Mouse (Mus musculus) embryonic facial prominence, embryonic 14.5 days (tissue): ENCODE measurements around the gene Tcf23. TPM values are rescaled to one million over a fixed set of nuclear protein-coding genes. Genes with fewer than 3 reads are reported as not detected.
A peak's percentile ranks its signal among the peaks of the same experiment; 100 is the strongest.
"Not testable (repeated sequence)": the region's sequence is repeated elsewhere in the genome, so short reads cannot be mapped to it uniquely, and the experiment has no call there.

Experiments
- ATAC-seq: fragments of 200-750 bp; cut with Nextera tagmentation; 2 replicates; pipeline ENCODE4 v1.8.0; 2017; ENCODE audit warnings: low read depth, moderate number of reproducible peaks, moderate TSS enrichment
- DNase-seq: peaks from one replicate; pipeline ENCODE4 v3.0.0-alpha.2; 2015; ENCODE audit warnings: low spot score
- H3K27ac ChIP-seq: fragments of 300-500 bp; sonication (generic); replicated peaks from 2 replicates; pipeline ENCODE4 v1.5.1; 2014; ENCODE audit warnings: low read depth, mild to moderate bottlenecking, low read length, moderate library complexity
- H3K27me3 ChIP-seq: fragments of 300-500 bp; sonication (generic); replicated peaks from 2 replicates; pipeline ENCODE4 v1.6.1; 2014; ENCODE audit warnings: low read length; ENCODE audit not compliant: control insufficient read depth, insufficient read depth
- H3K36me3 ChIP-seq: fragments of 300-500 bp; sonication (generic); 2 replicates; pipeline ENCODE4 v1.6.1; 2014; ENCODE audit warnings: low read length, mixed read lengths; ENCODE audit not compliant: control insufficient read depth, insufficient read depth
- H3K4me1 ChIP-seq: fragments of 300-500 bp; sonication (generic); 2 replicates; pipeline ENCODE4 v1.6.1; 2014; ENCODE audit warnings: antibody characterized with exemption, low read length; ENCODE audit not compliant: control insufficient read depth, insufficient read depth
- H3K4me2 ChIP-seq: fragments of 300-500 bp; sonication (generic); 2 replicates; pipeline ENCODE4 v1.6.1; 2014; ENCODE audit warnings: low read depth, mild to moderate bottlenecking, low read length, moderate library complexity, mixed read lengths
- H3K4me3 ChIP-seq: fragments of 300-500 bp; sonication (generic); 2 replicates; pipeline ENCODE4 v1.5.1; 2014; ENCODE audit warnings: low read depth, mild to moderate bottlenecking, low read length
- H3K9ac ChIP-seq: fragments of 300-500 bp; sonication (generic); 2 replicates; pipeline ENCODE4 v1.6.1; 2014; ENCODE audit warnings: low read depth, mild to moderate bottlenecking, low read length, moderate library complexity, mixed read lengths
- H3K9me3 ChIP-seq: fragments of 300-500 bp; sonication (generic); 2 replicates; pipeline ENCODE4 v1.6.1; 2016; ENCODE audit warnings: low read length; ENCODE audit not compliant: control insufficient read depth
- WGBS: fragments of 180-500 bp; shearing (Covaris S2); extraction: QIAGEN DNeasy Blood & Tissue Kit; methylation state at CpG from one replicate; pipeline ENCODE4 v1.1.7; 2014; 5-methylcytosine and 5-hydroxymethylcytosine counted together
- polyA plus RNA-seq: library from polyadenylated mRNA; unstranded; fragments of >200 nt; fragmentation: Nextera tagmentation; extraction: Ambion mirVana; gene quantifications from 2 replicates; pipeline ENCODE4 v1.2.1, GENCODE M21; 2014

Tcf23 gene
- polyA plus RNA-seq, 1 experiment from 2014 or later, result 0.19 TPM

GRCm38 (mm10) chr5:31021790-31022189 lies 53.3 kb downstream of the Tcf23 start:
- H3K27ac ChIP-seq, result not testable (repeated sequence)
- 79% methylated on average over 4 of the region's 5 CpGs for WGBS

GRCm38 (mm10) chr5:31022690-31023089 lies 54.2 kb downstream of the Tcf23 start:
- Histone ChIP-seq H3K27ac (no peak overlapping the region), H3K9ac (no peak overlapping the region), H3K9me3 (no peaks in the 10 kb centered on the region), H3K4me2 (no peak overlapping the region), H3K4me1 (no peaks in the 10 kb centered on the region), H3K4me3 (no peak overlapping the region), H3K36me3 (no peaks in the 10 kb centered on the region), H3K27me3 (no peaks in the 10 kb centered on the region)
- WGBS, result 58% methylated on average over 1 of the region's 1 CpGs
- ATAC-seq (no peak), DNase-seq (no peak)

More at GRCm38 (mm10) chr5:31021790-31022189, 53.3 kb downstream of the Tcf23 start:
- H3K9me3 ChIP-seq, H3K4me3 ChIP-seq, H3K9ac ChIP-seq, H3K4me2 ChIP-seq, H3K27me3 ChIP-seq, ATAC-seq, H3K4me1 ChIP-seq, H3K36me3 ChIP-seq, DNase-seq: not testable (repeated sequence)

GRCm38 (mm10) chr5:31023254-31023653 lies 54.8 kb downstream of the Tcf23 start:
- ATAC-seq, result peak; percentile 68
- 7% methylated on average over 3 of the region's 4 CpGs for WGBS
- no peaks in the 10 kb centered on the region for H3K36me3 ChIP-seq

GRCm38 (mm10) chr5:31024641-31025040 lies 56.2 kb downstream of the Tcf23 start:
- ATAC-seq, result no peak
- Histone ChIP-seq H3K4me1 (no peaks in the 10 kb centered on the region), H3K4me3 (no peak overlapping the region), H3K27ac (no peak overlapping the region), H3K27me3 (no peaks in the 10 kb centered on the region), H3K4me2 (no peak overlapping the region), H3K36me3 (no peaks in the 10 kb centered on the region), H3K9ac (no peak overlapping the region), H3K9me3 (no peaks in the 10 kb centered on the region)
- DNase-seq, result no peak

More at GRCm38 (mm10) chr5:31023254-31023653, 54.8 kb downstream of the Tcf23 start:
- no peak overlapping the region for H3K27ac ChIP-seq
- H3K27me3 ChIP-seq, result no peaks in the 10 kb centered on the region
- no peak overlapping the region for H3K4me3 ChIP-seq
- H3K9ac ChIP-seq, result no peak overlapping the region
- no peaks in the 10 kb centered on the region for H3K4me1 ChIP-seq
- H3K9me3 ChIP-seq, result no peaks in the 10 kb centered on the region
- DNase-seq, result peak; percentile 68
- no peak overlapping the region for H3K4me2 ChIP-seq

Other genes with a start within 250 kb of the Tcf23 start
- gene Mapre3, start 154.0 kb upstream of the Tcf23 start, polyA plus RNA-seq, result 31.0 and 37.0 TPM in 2 replicates
- 77.1 and 77.2 TPM in 2 replicates for gene Tmem214, start 100.7 kb upstream of the Tcf23 start, polyA plus RNA-seq
- 17.4 and 22.4 TPM in 2 replicates for gene Agbl5, start 80.0 kb upstream of the Tcf23 start, polyA plus RNA-seq
- gene Ost4, start 60.9 kb upstream of the Tcf23 start, polyA plus RNA-seq, result 507 and 572 TPM in 2 replicates
- 200 and 225 TPM in 2 replicates for gene Emilin1, start 55.3 kb upstream of the Tcf23 start, polyA plus RNA-seq
- gene Khk, start 47.2 kb upstream of the Tcf23 start, polyA plus RNA-seq, result 22.1 and 24.7 TPM in 2 replicates
- 30.9 and 51.1 TPM in 2 replicates for gene Cgref1, start 23.1 kb upstream of the Tcf23 start, polyA plus RNA-seq
- 85.3 and 91.2 TPM in 2 replicates for gene Preb, start 8.3 kb upstream of the Tcf23 start, polyA plus RNA-seq
- gene Atraid, start 79.7 kb downstream of the Tcf23 start, polyA plus RNA-seq, result 189 and 195 TPM in 2 replicates
- 14.9 and 17.6 TPM in 2 replicates for gene Slc5a6, start 80.3 kb downstream of the Tcf23 start, polyA plus RNA-seq
- gene Cad, start 86.1 kb downstream of the Tcf23 start, polyA plus RNA-seq, result 29.1 and 30.2 TPM in 2 replicates
- not detected in 2 replicates for gene Dnajc5g, start 137.6 kb downstream of the Tcf23 start, polyA plus RNA-seq
- gene Slc30a3, start 139.6 kb downstream of the Tcf23 start, polyA plus RNA-seq, result 0.84 and 0.93 TPM in 2 replicates
- gene Trim54, start 148.1 kb downstream of the Tcf23 start, polyA plus RNA-seq, result 11.6 and 16.3 TPM in 2 replicates
- 0.39 TPM in 1 of 2 replicates, not detected in the other for gene Ucn, start 170.2 kb downstream of the Tcf23 start, polyA plus RNA-seq
- 47.7 and 54.6 TPM in 2 replicates for gene Mpv17, start 185.6 kb downstream of the Tcf23 start, polyA plus RNA-seq
- gene Gm29609, start 211.2 kb downstream of the Tcf23 start, polyA plus RNA-seq, result 0.54 and 0.68 TPM in 2 replicates
- 47.5 and 59.9 TPM in 2 replicates for gene Gtf3c2, start 211.5 kb downstream of the Tcf23 start, polyA plus RNA-seq
- gene Snx17, start 224.6 kb downstream of the Tcf23 start, polyA plus RNA-seq, result 124 and 141 TPM in 2 replicates
- 55.5 and 58.0 TPM in 2 replicates for gene Eif2b4, start 224.8 kb downstream of the Tcf23 start, polyA plus RNA-seq
- gene Zfp513, start 233.6 kb downstream of the Tcf23 start, polyA plus RNA-seq, result 5.4 and 5.8 TPM in 2 replicates